Mouse (Mus musculus): ENCODE measurements around the gene Bcas3. TPM values are rescaled to one million over a fixed set of nuclear protein-coding genes. Genes with fewer than 3 reads are reported as not detected.

Bcas3 gene
- polyA plus RNA-seq, 1 experiment, result 35.1 TPM

GRCm38 (mm10) chr11:85366168-85366567, 13.2 kb downstream of the Bcas3 start:
- Histone ChIP-seq H3K27ac (ENCODE audit: insufficient read depth, low read depth, low read length) (no peak overlapping the region), H3K4me1 (ENCODE audit: control insufficient read depth, insufficient read depth, low read length) (0 out of 2 replicates have a peak, but pooled peaks cover 6% of the 10 kb centered on the region), H3K4me3 (ENCODE audit: insufficient read depth, low read length) (no peak overlapping the region)
- TF ChIP-seq POLR2A (IDR thresholded peaks at IDR 0.05; ENCODE audit: borderline replicate concordance, low read depth, low read length) (no peak), CTCF (IDR thresholded peaks at IDR 0.05; ENCODE audit: low read depth, low read length) (no peak)

- 0 out of 2 replicates have a peak, but pooled peaks cover 6% of the 10 kb centered on the region for H3K4me1 ChIP-seq (ENCODE audit: control insufficient read depth, insufficient read depth, low read length)
- no peak overlapping the region for H3K4me3 ChIP-seq (ENCODE audit: insufficient read depth, low read length)
- H3K27ac ChIP-seq (ENCODE audit: insufficient read depth, low read depth, low read length), result no peak overlapping the region
- TF ChIP-seq POLR2A (IDR thresholded peaks at IDR 0.05; ENCODE audit: borderline replicate concordance, low read depth, low read length) (no peak), CTCF (IDR thresholded peaks at IDR 0.05; ENCODE audit: low read depth, low read length) (no peak)
These were observed 14.9 kb downstream of the Bcas3 start for GRCm38 (mm10) chr11:85367823-85368222.

- TF ChIP-seq POLR2A (IDR thresholded peaks at IDR 0.05; ENCODE audit: borderline replicate concordance, low read depth, low read length), result no peak
- no peak for TF ChIP-seq CTCF (IDR thresholded peaks at IDR 0.05; ENCODE audit: low read depth, low read length)
- peaks cover 12% of the 10 kb centered on the region for H3K4me1 ChIP-seq (ENCODE audit: control insufficient read depth, insufficient read depth, low read length)
- no peak overlapping the region for H3K27ac ChIP-seq (ENCODE audit: insufficient read depth, low read depth, low read length)
- no peak overlapping the region for H3K4me3 ChIP-seq (ENCODE audit: insufficient read depth, low read length)
These were observed 26.1 kb downstream of the Bcas3 start for GRCm38 (mm10) chr11:85379091-85379490.

GRCm38 (mm10) chr11:85380046-85380445, 27.1 kb downstream of the Bcas3 start:
- no peak overlapping the region for H3K4me3 ChIP-seq (ENCODE audit: insufficient read depth, low read length)
- no peak overlapping the region for H3K27ac ChIP-seq (ENCODE audit: insufficient read depth, low read depth, low read length)
- no peak for TF ChIP-seq CTCF (IDR thresholded peaks at IDR 0.05; ENCODE audit: low read depth, low read length)
- no peak for TF ChIP-seq POLR2A (IDR thresholded peaks at IDR 0.05; ENCODE audit: borderline replicate concordance, low read depth, low read length)
- peaks cover 7% of the 10 kb centered on the region for H3K4me1 ChIP-seq (ENCODE audit: control insufficient read depth, insufficient read depth, low read length)

GRCm38 (mm10) chr11:85382055-85382454, 29.1 kb downstream of the Bcas3 start:
- TF ChIP-seq POLR2A (IDR thresholded peaks at IDR 0.05; ENCODE audit: borderline replicate concordance, low read depth, low read length), result no peak
- TF ChIP-seq CTCF (IDR thresholded peaks at IDR 0.05; ENCODE audit: low read depth, low read length), result peak; percentile 41; the same call in 1 of the 2 replicates

GRCm38 (mm10) chr11:85383975-85384821, 31.2 kb downstream of the Bcas3 start:
- Histone ChIP-seq H3K4me3 (ENCODE audit: insufficient read depth, low read length) (no peak overlapping the region), H3K27ac (ENCODE audit: insufficient read depth, low read depth, low read length) (no peak overlapping the region), H3K4me1 (ENCODE audit: control insufficient read depth, insufficient read depth, low read length) (no peaks in the 10 kb centered on the region)
- TF ChIP-seq POLR2A (IDR thresholded peaks at IDR 0.05; ENCODE audit: borderline replicate concordance, low read depth, low read length), result no peak
- TF ChIP-seq CTCF (IDR thresholded peaks at IDR 0.05; ENCODE audit: low read depth, low read length), result no peak

More at GRCm38 (mm10) chr11:85382055-85382454, 29.1 kb downstream of the Bcas3 start:
- Histone ChIP-seq H3K4me1 (ENCODE audit: control insufficient read depth, insufficient read depth, low read length) (peaks cover 3% of the 10 kb centered on the region), H3K4me3 (ENCODE audit: insufficient read depth, low read length) (no peak overlapping the region), H3K27ac (ENCODE audit: insufficient read depth, low read depth, low read length) (no peak overlapping the region)

- H3K27ac ChIP-seq (ENCODE audit: insufficient read depth, low read depth, low read length), result no peak overlapping the region
- H3K4me3 ChIP-seq (ENCODE audit: insufficient read depth, low read length), result no peak overlapping the region
- TF ChIP-seq CTCF (IDR thresholded peaks at IDR 0.05; ENCODE audit: low read depth, low read length), result no peak
- no peak for TF ChIP-seq POLR2A (IDR thresholded peaks at IDR 0.05; ENCODE audit: borderline replicate concordance, low read depth, low read length)
- H3K4me1 ChIP-seq (ENCODE audit: control insufficient read depth, insufficient read depth, low read length), result no peaks in the 10 kb centered on the region
These were observed 39.4 kb downstream of the Bcas3 start for GRCm38 (mm10) chr11:85392179-85392863.

- no peak overlapping the region for H3K27ac ChIP-seq (ENCODE audit: insufficient read depth, low read depth, low read length)
- H3K4me1 ChIP-seq (ENCODE audit: control insufficient read depth, insufficient read depth, low read length), result no peaks in the 10 kb centered on the region
- no peak overlapping the region for H3K4me3 ChIP-seq (ENCODE audit: insufficient read depth, low read length)
- no peak for TF ChIP-seq POLR2A (IDR thresholded peaks at IDR 0.05; ENCODE audit: borderline replicate concordance, low read depth, low read length)
- no peak for TF ChIP-seq CTCF (IDR thresholded peaks at IDR 0.05; ENCODE audit: low read depth, low read length)
These were observed 39.9 kb downstream of the Bcas3 start for GRCm38 (mm10) chr11:85392864-85393220.

- Histone ChIP-seq H3K4me3 (ENCODE audit: insufficient read depth, low read length) (no peak overlapping the region), H3K27ac (ENCODE audit: insufficient read depth, low read depth, low read length) (no peak overlapping the region), H3K4me1 (ENCODE audit: control insufficient read depth, insufficient read depth, low read length) (no peaks in the 10 kb centered on the region)
- TF ChIP-seq CTCF (IDR thresholded peaks at IDR 0.05; ENCODE audit: low read depth, low read length) (no peak), POLR2A (IDR thresholded peaks at IDR 0.05; ENCODE audit: borderline replicate concordance, low read depth, low read length) (no peak)
These were observed 41.0 kb downstream of the Bcas3 start for GRCm38 (mm10) chr11:85393990-85394389.

- Histone ChIP-seq H3K4me3 (ENCODE audit: insufficient read depth, low read length) (no peak overlapping the region), H3K4me1 (ENCODE audit: control insufficient read depth, insufficient read depth, low read length) (no peaks in the 10 kb centered on the region), H3K27ac (ENCODE audit: insufficient read depth, low read depth, low read length) (no peak overlapping the region)
- TF ChIP-seq POLR2A (IDR thresholded peaks at IDR 0.05; ENCODE audit: borderline replicate concordance, low read depth, low read length) (no peak), CTCF (IDR thresholded peaks at IDR 0.05; ENCODE audit: low read depth, low read length) (no peak)
These were observed 42.4 kb downstream of the Bcas3 start for GRCm38 (mm10) chr11:85395361-85395760.
